Mouse (Mus musculus): ENCODE measurements around the gene Fam131c. TPM values are rescaled to one million over a fixed set of nuclear protein-coding genes. Genes with fewer than 3 reads are reported as not detected.

The Fam131c gene
- polyA plus RNA-seq, 1 experiment, result not detected

DNA sequence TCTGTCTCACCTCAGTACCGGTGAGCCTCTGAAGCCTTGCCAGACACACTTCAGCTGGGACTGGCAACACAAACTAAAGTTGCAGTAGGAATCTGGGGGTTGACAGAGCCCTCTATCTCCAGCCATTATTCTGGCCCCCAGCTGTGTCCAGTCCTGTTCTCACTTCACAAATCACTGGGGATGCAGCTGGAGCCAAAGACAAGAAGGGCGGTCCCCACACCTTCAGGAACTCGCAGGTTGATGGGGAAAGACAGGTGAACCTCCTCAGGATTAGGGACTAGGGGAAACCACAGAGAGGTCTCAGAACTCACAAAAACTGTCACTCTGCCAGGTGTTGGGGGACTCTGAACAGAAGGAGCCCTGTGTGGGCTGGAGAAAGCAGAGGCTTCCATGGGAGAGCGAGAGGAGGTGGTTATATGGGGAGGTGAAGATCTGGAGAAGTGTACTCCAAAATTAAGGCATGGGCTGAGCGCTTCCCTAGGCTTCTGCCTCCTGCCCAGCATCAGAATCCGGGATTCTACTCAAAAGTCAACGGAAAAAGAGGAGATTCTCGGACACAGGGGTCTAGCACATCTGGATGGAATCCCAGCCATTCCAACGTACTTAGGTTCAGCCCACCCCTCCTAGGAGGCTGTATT, 52.3 kb downstream of the Fam131c start, which contains the start of gene Hspb7:
Gene Hspb7 (plus strand): TSS at position 588 of the 638 bp plus-strand sequence.
- TF ChIP-seq POLR2A (IDR thresholded peaks at IDR 0.05; ENCODE audit: borderline replicate concordance, control insufficient read depth, low read depth, low read length) (no peak), CTCF (IDR thresholded peaks at IDR 0.05; ENCODE audit: control insufficient read depth, insufficient read depth, low read length) (no peak)
- no peak within 1 kb of the TSS for H3K27ac ChIP-seq (ENCODE audit: control insufficient read depth, insufficient read depth, low read depth, low read length, poor library complexity)
- 65% methylated on average over 9 of the region's 9 CpGs for WGBS
- H3K4me1 ChIP-seq (ENCODE audit: control insufficient read depth, insufficient read depth, low read length), result peaks cover 1% of the 10 kb centered on the region; the same call in 1 of the 2 replicates
- H3K4me3 ChIP-seq (replicated peaks; ENCODE audit: control insufficient read depth, low read depth, low read length), result no peak within 1 kb of the TSS

DNA sequence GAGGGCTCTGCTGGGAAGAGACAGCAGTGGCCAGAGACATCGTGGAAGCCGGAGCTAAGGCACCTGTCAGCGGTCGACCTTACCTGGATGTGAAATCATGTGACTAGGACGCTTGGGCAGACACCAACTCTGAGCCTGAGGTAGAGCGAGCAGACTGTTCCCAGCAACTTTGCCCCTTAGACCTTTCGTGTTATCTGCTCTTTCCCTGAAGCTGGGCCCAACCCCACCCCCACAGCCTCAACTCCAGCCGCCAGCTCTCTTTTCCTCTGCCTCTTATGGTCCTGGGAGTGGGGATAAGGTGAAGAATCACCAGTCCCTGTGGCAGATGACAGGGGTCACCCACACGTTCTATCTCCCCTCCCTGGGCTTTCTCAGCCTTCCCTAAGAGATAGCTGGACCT, 52.9 kb downstream of the Fam131c start:
- WGBS, result 77% methylated on average over 9 of the region's 9 CpGs

DNA sequence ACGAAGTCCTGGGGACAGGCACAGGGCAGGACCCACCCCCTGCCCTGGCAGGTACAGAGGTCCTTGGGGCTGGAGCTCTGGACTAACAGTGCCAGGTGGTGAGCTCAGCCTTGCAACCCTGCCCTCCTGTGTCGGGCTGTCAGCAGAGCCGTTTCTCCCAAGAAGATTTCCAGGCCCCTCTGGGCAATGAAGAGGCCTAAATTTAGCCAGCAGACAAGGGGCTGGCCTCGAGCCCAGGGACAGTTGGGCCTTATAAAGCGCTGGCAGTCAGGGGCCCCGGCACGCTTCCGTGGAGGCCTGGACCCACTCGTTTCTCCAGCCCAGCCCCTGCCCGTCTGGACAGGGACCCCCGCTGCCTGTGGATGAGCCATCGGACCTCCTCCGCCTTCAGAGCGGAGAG, 53.4 kb downstream of the Fam131c start:
- Histone ChIP-seq H3K27ac (ENCODE audit: control insufficient read depth, insufficient read depth, low read depth, low read length, poor library complexity) (no peak overlapping the region), H3K4me1 (ENCODE audit: control insufficient read depth, insufficient read depth, low read length) (peaks cover 1% of the 10 kb centered on the region; the same call in 1 of the 2 replicates), H3K4me3 (replicated peaks; ENCODE audit: control insufficient read depth, low read depth, low read length) (no peak overlapping the region)
- TF ChIP-seq CTCF (IDR thresholded peaks at IDR 0.05; ENCODE audit: control insufficient read depth, insufficient read depth, low read length), result no peak
- no peak for TF ChIP-seq POLR2A (IDR thresholded peaks at IDR 0.05; ENCODE audit: borderline replicate concordance, control insufficient read depth, low read depth, low read length)
- WGBS, result 81% methylated on average over 14 of the region's 14 CpGs

More for the DNA sequence above, 52.9 kb downstream of the Fam131c start:
- TF ChIP-seq POLR2A (IDR thresholded peaks at IDR 0.05; ENCODE audit: borderline replicate concordance, control insufficient read depth, low read depth, low read length) (no peak), CTCF (IDR thresholded peaks at IDR 0.05; ENCODE audit: control insufficient read depth, insufficient read depth, low read length) (no peak)
- Histone ChIP-seq H3K4me1 (ENCODE audit: control insufficient read depth, insufficient read depth, low read length) (peaks cover 1% of the 10 kb centered on the region; the same call in 1 of the 2 replicates), H3K27ac (ENCODE audit: control insufficient read depth, insufficient read depth, low read depth, low read length, poor library complexity) (no peak overlapping the region), H3K4me3 (replicated peaks; ENCODE audit: control insufficient read depth, low read depth, low read length) (no peak overlapping the region)

DNA sequence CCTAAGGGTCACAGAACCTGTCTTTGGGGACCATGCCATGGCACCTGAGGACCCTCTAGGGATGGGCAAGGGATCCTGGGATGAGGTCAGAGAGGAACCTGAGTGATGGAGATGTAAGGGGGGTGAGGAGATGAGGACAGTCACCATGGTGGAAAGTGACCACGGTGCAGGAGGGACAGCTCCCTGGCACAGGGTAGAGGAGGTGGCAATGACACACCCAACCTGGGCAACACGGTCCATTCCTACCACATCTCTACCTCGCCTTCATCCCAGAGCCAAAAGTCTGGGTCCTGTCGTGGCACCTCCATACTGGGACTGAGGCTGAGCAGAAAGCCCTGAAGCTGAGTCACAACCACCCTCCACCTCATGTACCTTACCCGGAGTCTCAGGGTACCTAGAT, 54.8 kb downstream of the Fam131c start:
- no peak overlapping the region for H3K27ac ChIP-seq (ENCODE audit: control insufficient read depth, insufficient read depth, low read depth, low read length, poor library complexity)
- TF ChIP-seq CTCF (IDR thresholded peaks at IDR 0.05; ENCODE audit: control insufficient read depth, insufficient read depth, low read length) (no peak), POLR2A (IDR thresholded peaks at IDR 0.05; ENCODE audit: borderline replicate concordance, control insufficient read depth, low read depth, low read length) (no peak)
- H3K4me1 ChIP-seq (ENCODE audit: control insufficient read depth, insufficient read depth, low read length), result peaks cover 1% of the 10 kb centered on the region; the same call in 1 of the 2 replicates
- no peak overlapping the region for H3K4me3 ChIP-seq (replicated peaks; ENCODE audit: control insufficient read depth, low read depth, low read length)
- 83% methylated on average over 5 of the region's 5 CpGs for WGBS

DNA sequence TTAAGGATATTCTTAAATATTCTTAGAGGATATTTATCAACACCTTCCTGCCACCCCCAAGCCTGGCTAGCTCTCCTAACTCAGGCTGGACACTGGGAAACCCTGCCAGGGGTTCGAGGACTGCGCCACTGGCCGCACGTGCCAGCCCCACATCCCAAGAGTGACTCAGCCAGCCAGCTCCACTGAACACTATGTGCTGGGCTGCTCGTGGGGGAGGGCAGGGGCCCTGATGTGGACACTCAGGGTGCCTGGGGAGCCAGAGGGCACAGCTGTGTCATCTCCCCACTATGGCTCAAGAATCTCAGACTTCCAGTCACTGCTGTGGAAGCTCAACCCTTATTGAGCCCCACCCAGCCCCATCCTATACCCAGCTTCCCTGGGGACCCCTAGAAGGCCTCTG, 55.3 kb downstream of the Fam131c start:
- no peak for TF ChIP-seq CTCF (IDR thresholded peaks at IDR 0.05; ENCODE audit: control insufficient read depth, insufficient read depth, low read length)
- TF ChIP-seq POLR2A (IDR thresholded peaks at IDR 0.05; ENCODE audit: borderline replicate concordance, control insufficient read depth, low read depth, low read length), result no peak
- WGBS, result 89% methylated on average over 5 of the region's 5 CpGs
- no peak overlapping the region for H3K27ac ChIP-seq (ENCODE audit: control insufficient read depth, insufficient read depth, low read depth, low read length, poor library complexity)
- peaks cover 1% of the 10 kb centered on the region; the same call in 1 of the 2 replicates for H3K4me1 ChIP-seq (ENCODE audit: control insufficient read depth, insufficient read depth, low read length)
- no peak overlapping the region for H3K4me3 ChIP-seq (replicated peaks; ENCODE audit: control insufficient read depth, low read depth, low read length)

DNA sequence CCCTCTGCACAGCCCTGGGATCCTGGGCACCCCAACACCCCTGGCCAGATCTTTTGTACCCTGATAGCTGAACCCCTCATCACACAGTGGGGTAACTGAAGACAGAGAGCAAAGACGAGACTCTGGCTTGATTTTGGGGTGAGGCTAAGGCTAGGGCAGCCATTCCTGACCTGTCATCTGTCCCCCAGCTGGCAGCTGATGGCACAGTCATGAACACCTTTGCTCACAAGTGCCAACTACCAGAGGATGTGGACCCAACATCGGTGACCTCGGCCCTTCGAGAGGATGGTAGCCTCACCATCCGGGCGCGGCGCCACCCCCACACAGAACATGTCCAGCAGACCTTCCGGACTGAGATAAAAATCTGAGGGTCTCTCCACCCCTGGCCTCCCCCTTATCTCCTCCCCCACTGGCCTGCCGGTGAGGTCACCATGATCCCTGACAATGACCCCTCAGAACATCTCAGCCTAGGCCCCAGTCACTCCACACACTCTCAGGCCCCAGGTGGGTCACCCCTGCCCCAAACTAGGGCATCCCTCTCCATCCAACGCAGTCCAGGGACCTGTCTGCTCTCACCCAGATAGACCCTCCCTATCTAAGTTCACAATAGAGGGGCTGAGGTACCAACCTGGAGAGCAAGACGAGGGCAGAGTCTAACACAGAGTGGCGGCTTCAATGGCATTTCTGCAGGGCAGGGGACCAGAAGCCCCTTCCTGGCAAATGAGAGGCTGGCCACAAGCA, 55.8 kb downstream of the Fam131c start:
- H3K27ac ChIP-seq (ENCODE audit: control insufficient read depth, insufficient read depth, low read depth, low read length, poor library complexity), result no peak overlapping the region
- TF ChIP-seq POLR2A (IDR thresholded peaks at IDR 0.05; ENCODE audit: borderline replicate concordance, control insufficient read depth, low read depth, low read length), result no peak
- TF ChIP-seq CTCF (IDR thresholded peaks at IDR 0.05; ENCODE audit: control insufficient read depth, insufficient read depth, low read length), result no peak
- WGBS, result 89% methylated on average over 13 of the region's 13 CpGs
- peaks cover 1% of the 10 kb centered on the region; the same call in 1 of the 2 replicates for H3K4me1 ChIP-seq (ENCODE audit: control insufficient read depth, insufficient read depth, low read length)
- H3K4me3 ChIP-seq (replicated peaks; ENCODE audit: control insufficient read depth, low read depth, low read length), result no peak overlapping the region

DNA sequence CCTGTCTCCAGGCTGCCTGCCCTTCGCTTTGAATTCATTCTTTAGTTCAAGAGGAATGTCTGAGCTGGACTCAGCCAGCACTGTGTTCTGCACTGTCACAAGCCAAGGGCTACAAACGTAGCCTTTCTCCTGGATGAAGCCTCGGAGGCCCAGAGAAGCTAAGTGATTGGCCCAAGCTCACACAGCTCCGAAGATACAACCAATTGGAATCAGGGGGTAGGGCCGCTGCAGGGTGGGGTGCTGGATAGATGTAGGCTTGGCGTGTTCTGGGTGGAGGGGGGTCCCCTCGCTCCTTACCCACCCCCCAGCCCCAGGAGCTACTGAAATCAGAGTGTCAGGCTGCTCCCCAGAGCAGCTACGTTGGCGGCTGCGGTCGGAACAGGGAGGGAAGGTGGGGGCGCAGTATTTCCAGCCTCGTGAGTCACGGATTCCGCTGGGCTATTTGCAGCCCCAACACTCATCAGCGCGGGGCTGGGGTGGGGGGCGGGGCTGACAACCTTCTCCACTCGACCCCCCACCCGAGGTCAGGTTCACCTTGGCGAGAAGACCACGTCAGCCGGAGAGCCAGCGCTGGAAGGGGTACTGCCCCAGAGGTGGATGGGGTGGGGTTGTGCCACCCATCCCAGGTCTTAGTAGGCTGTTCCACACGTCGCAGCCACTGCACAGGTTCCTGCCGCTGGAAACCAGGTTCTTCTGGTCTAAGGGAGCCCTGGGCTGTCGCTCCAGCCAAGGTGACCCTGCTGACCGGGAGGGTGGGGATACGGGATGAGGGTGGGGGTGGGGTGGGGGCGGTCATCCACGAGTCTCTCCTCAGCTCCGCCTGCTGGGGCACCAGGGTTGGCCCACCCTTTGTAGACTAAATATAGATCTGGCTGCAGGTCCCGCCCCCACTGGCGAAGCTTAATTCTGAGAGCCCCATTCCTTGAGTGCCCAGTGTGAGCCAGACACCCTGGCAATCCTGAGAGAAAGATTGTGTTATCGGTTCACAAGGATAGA, 57.8 kb downstream of the Fam131c start:
- TF ChIP-seq POLR2A (IDR thresholded peaks at IDR 0.05; ENCODE audit: borderline replicate concordance, control insufficient read depth, low read depth, low read length), result no peak
- no peak for TF ChIP-seq CTCF (IDR thresholded peaks at IDR 0.05; ENCODE audit: control insufficient read depth, insufficient read depth, low read length)
- Histone ChIP-seq H3K27ac (ENCODE audit: control insufficient read depth, insufficient read depth, low read depth, low read length, poor library complexity) (no peak overlapping the region), H3K4me1 (ENCODE audit: control insufficient read depth, insufficient read depth, low read length) (no peaks in the 10 kb centered on the region), H3K4me3 (replicated peaks; ENCODE audit: control insufficient read depth, low read depth, low read length) (no peak overlapping the region)
- 4% methylated on average over 35 of the region's 36 CpGs for WGBS
